Mouse (Mus musculus) embryonic facial prominence, embryonic 11.5 days (tissue): Measurements from ENCODE around the gene Myt1l. TPM values are rescaled to one million over a fixed set of nuclear protein-coding genes. Genes with fewer than 3 reads are reported as not detected.

Experiments
- ATAC-seq: fragments of 200-750 bp; cut with Nextera tagmentation; replicated peaks from 2 replicates; pipeline ENCODE4 v1.8.0; 2017; ENCODE audit warnings: low read depth; ENCODE audit not compliant: insufficient number of reproducible peaks, low FRiP score, low TSS enrichment
- DNase-seq: peaks from one replicate; pipeline ENCODE4 v3.0.0-alpha.2; 2015; ENCODE audit warnings: low spot score
- H3K27ac ChIP-seq: fragments of 300-500 bp; sonication (generic); replicated peaks from 2 replicates; pipeline ENCODE4 v1.5.1; 2014; ENCODE audit warnings: mild to moderate bottlenecking, low read depth, low read length, control low read depth
- H3K27me3 ChIP-seq: fragments of 300-500 bp; sonication (generic); 2 replicates; pipeline ENCODE4 v1.6.1; 2014; ENCODE audit warnings: mild to moderate bottlenecking, low read length, moderate library complexity, mixed read lengths; ENCODE audit not compliant: control insufficient read depth, insufficient read depth
- H3K36me3 ChIP-seq: fragments of 300-500 bp; sonication (generic); replicated peaks from 2 replicates; pipeline ENCODE4 v1.6.1; 2014; ENCODE audit warnings: low read depth, mild to moderate bottlenecking, low read length, moderate library complexity, mixed read lengths; ENCODE audit not compliant: control insufficient read depth, insufficient read depth
- H3K4me1 ChIP-seq: fragments of 300-500 bp; sonication (generic); 2 replicates; pipeline ENCODE4 v1.6.1; 2014; ENCODE audit warnings: low read length, mixed read lengths; ENCODE audit not compliant: control insufficient read depth, insufficient read depth
- H3K4me2 ChIP-seq: fragments of 300-500 bp; sonication (generic); 2 replicates; pipeline ENCODE4 v1.6.1; 2014; ENCODE audit warnings: low read depth, mild to moderate bottlenecking, control low read depth, low read length, moderate library complexity
- H3K4me3 ChIP-seq: fragments of 300-500 bp; sonication (generic); 2 replicates; pipeline ENCODE4 v1.5.1; 2014; ENCODE audit warnings: low read depth, low read length, control low read depth
- H3K9ac ChIP-seq: fragments of 300-500 bp; sonication (generic); replicated peaks from 2 replicates; pipeline ENCODE4 v1.6.1; 2014; ENCODE audit warnings: mild to moderate bottlenecking, control low read depth, low read length
- H3K9me3 ChIP-seq: fragments of 300-500 bp; sonication (generic); replicated peaks from 2 replicates; pipeline ENCODE4 v1.6.1; 2016; ENCODE audit warnings: mild to moderate bottlenecking, low read length, inconsistent platforms, mixed read lengths; ENCODE audit not compliant: control insufficient read depth
- WGBS: fragments of 180-500 bp; shearing (Covaris S2); extraction: QIAGEN DNeasy Blood & Tissue Kit; methylation state at CpG from one replicate; pipeline ENCODE4 v1.1.7; 2014; 5-methylcytosine and 5-hydroxymethylcytosine counted together
- polyA plus RNA-seq: library from polyadenylated mRNA; unstranded; fragments of >200 nt; fragmentation: Nextera tagmentation; extraction: Ambion mirVana; gene quantifications from 2 replicates; pipeline ENCODE4 v1.2.1, GENCODE M21; 2014

The Myt1l gene
- polyA plus RNA-seq, 1 experiment from 2014 or later = 3.0 TPM

GRCm38 (mm10) chr12:29755086-29755871, 227.1 kb downstream of the Myt1l start:
- H3K27ac ChIP-seq = no peak overlapping the region
- WGBS = 87% methylated on average over 5 of the region's 5 CpGs
- ATAC-seq = no peak

GRCm38 (mm10) chr12:29755872-29756265, 227.7 kb downstream of the Myt1l start:
- Histone ChIP-seq H3K27me3 (no peaks in the 10 kb centered on the region), H3K4me3 (no peak overlapping the region), H3K36me3 (no peaks in the 10 kb centered on the region), H3K9me3 (no peaks in the 10 kb centered on the region), H3K4me2 (no peak overlapping the region), H3K9ac (no peak overlapping the region), H3K4me1 (no peaks in the 10 kb centered on the region; the same call in 1 of the 2 replicates), H3K27ac (no peak overlapping the region)
- no peak for ATAC-seq
- WGBS = 89% methylated on average over 3 of the region's 3 CpGs
- DNase-seq = no peak

More at GRCm38 (mm10) chr12:29755086-29755871, 227.1 kb downstream of the Myt1l start:
- H3K4me1 ChIP-seq = no peaks in the 10 kb centered on the region
- H3K4me2 ChIP-seq = no peak overlapping the region
- H3K9me3 ChIP-seq = no peaks in the 10 kb centered on the region
- no peaks in the 10 kb centered on the region for H3K27me3 ChIP-seq
- H3K4me3 ChIP-seq = no peak overlapping the region
- H3K9ac ChIP-seq = no peak overlapping the region
- DNase-seq = no peak
- no peaks in the 10 kb centered on the region for H3K36me3 ChIP-seq

- H3K36me3 ChIP-seq = no peaks in the 10 kb centered on the region
- peak; percentile 4 for DNase-seq
- 77% methylated on average over 4 of the region's 4 CpGs for WGBS
Measured at GRCm38 (mm10) chr12:29760611-29761010, 232.4 kb downstream of the Myt1l start.

GRCm38 (mm10) chr12:29766158-29766557, 238.0 kb downstream of the Myt1l start:
- WGBS = 88% methylated on average over 1 of the region's 1 CpGs
- Histone ChIP-seq H3K4me3 (no peak overlapping the region), H3K9ac (no peak overlapping the region), H3K27ac (no peak overlapping the region), H3K4me1 (no peaks in the 10 kb centered on the region), H3K27me3 (no peaks in the 10 kb centered on the region), H3K36me3 (no peaks in the 10 kb centered on the region), H3K9me3 (no peaks in the 10 kb centered on the region), H3K4me2 (no peak overlapping the region)
- no peak for ATAC-seq
- DNase-seq = no peak

More at GRCm38 (mm10) chr12:29760611-29761010, 232.4 kb downstream of the Myt1l start:
- no peak for ATAC-seq
- H3K9me3 ChIP-seq = no peaks in the 10 kb centered on the region
- no peak overlapping the region for H3K4me2 ChIP-seq
- H3K27me3 ChIP-seq = no peaks in the 10 kb centered on the region
- H3K27ac ChIP-seq = no peak overlapping the region
- H3K4me1 ChIP-seq = no peaks in the 10 kb centered on the region; the same call in 1 of the 2 replicates
- no peak overlapping the region for H3K9ac ChIP-seq
- H3K4me3 ChIP-seq = no peak overlapping the region

- ATAC-seq = no peak
- Histone ChIP-seq H3K27ac (no peak overlapping the region), H3K9me3 (no peaks in the 10 kb centered on the region), H3K36me3 (no peaks in the 10 kb centered on the region), H3K9ac (no peak overlapping the region), H3K27me3 (no peaks in the 10 kb centered on the region), H3K4me2 (no peak overlapping the region), H3K4me1 (no peaks in the 10 kb centered on the region), H3K4me3 (no peak overlapping the region)
- WGBS = 69% methylated on average over 3 of the region's 3 CpGs
- DNase-seq = no peak
Measured at GRCm38 (mm10) chr12:29771791-29772190, 243.6 kb downstream of the Myt1l start.

GRCm38 (mm10) chr12:29772401-29772800, 244.2 kb downstream of the Myt1l start:
- Histone ChIP-seq H3K27ac (no peak overlapping the region), H3K9me3 (no peaks in the 10 kb centered on the region), H3K36me3 (no peaks in the 10 kb centered on the region), H3K27me3 (no peaks in the 10 kb centered on the region), H3K4me3 (no peak overlapping the region), H3K4me2 (no peak overlapping the region), H3K9ac (no peak overlapping the region), H3K4me1 (no peaks in the 10 kb centered on the region)
- no peak for ATAC-seq
- DNase-seq = no peak

GRCm38 (mm10) chr12:29778901-29779300, 250.7 kb downstream of the Myt1l start:
- Histone ChIP-seq H3K9me3 (no peaks in the 10 kb centered on the region), H3K9ac (no peak overlapping the region), H3K4me3 (no peak overlapping the region), H3K27ac (no peak overlapping the region), H3K27me3 (no peaks in the 10 kb centered on the region), H3K4me2 (no peak overlapping the region), H3K36me3 (no peaks in the 10 kb centered on the region), H3K4me1 (no peaks in the 10 kb centered on the region)
- 87% methylated on average over 2 of the region's 2 CpGs for WGBS
- DNase-seq (no peak), ATAC-seq (no peak)

GRCm38 (mm10) chr12:29789319-29790050, 261.3 kb downstream of the Myt1l start:
- ATAC-seq (no peak), DNase-seq (peak; percentile 31)
- H3K4me2 ChIP-seq = no peak overlapping the region

More at GRCm38 (mm10) chr12:29789319-29790050, 261.3 kb downstream of the Myt1l start:
- H3K36me3 ChIP-seq = no peaks in the 10 kb centered on the region
- H3K9me3 ChIP-seq = no peaks in the 10 kb centered on the region
- no peak overlapping the region for H3K4me3 ChIP-seq
- H3K27me3 ChIP-seq = no peaks in the 10 kb centered on the region
- no peaks in the 10 kb centered on the region for H3K4me1 ChIP-seq
- WGBS = 57% methylated on average over 16 of the region's 16 CpGs
- H3K27ac ChIP-seq = no peak overlapping the region
- H3K9ac ChIP-seq = no peak overlapping the region
